ENCODE assay signal across 8 mouse cellular contexts in genomic region chr7:126760391-126760802, GRCm38 (mm10). TPM values are rescaled to one million over a fixed set of nuclear protein-coding genes. Genes with fewer than 3 reads are reported as not detected.
DNase-seq lines count a peak whose midpoint lies in the region; ATAC-seq and TF ChIP-seq lines count a peak whose summit lies in the region.

No protein-coding gene starts in this region.

- TF ChIP-seq CTCF in liver, adult 2 months (IDR thresholded peaks at IDR 0.05; ENCODE audit: low read depth, low read length) = no peak

- H3K27ac ChIP-seq in liver, adult 2 months (replicated peaks; ENCODE audit: insufficient read depth, low read depth, low read length) = peak overlapping the region; percentile 70
- peak overlapping the region; percentile 98 for H3K27ac ChIP-seq in intestine, embryonic 15.5 days

- H3K27me3 ChIP-seq in liver, adult 2 months (ENCODE audit: control insufficient read depth, insufficient read depth, low read length) = no peaks in the 10 kb centered on the region
- no peaks in the 10 kb centered on the region for H3K27me3 ChIP-seq in intestine, embryonic 15.5 days (replicated peaks)

- no peak for TF ChIP-seq POLR2A in liver, adult 2 months (IDR thresholded peaks at IDR 0.05; ENCODE audit: extremely low read depth, insufficient read depth, low read length)

- no peaks in the 10 kb centered on the region for H3K36me3 ChIP-seq in liver, adult 2 months (ENCODE audit: control insufficient read depth, insufficient read depth, low read length)
- peaks cover 28% of the 10 kb centered on the region for H3K36me3 ChIP-seq in intestine, embryonic 15.5 days

- peak overlapping the region; percentile 91 for H3K4me3 ChIP-seq in liver, adult 2 months (ENCODE audit: insufficient read depth, low read depth, low read length)
- peak overlapping the region; percentile 64 for H3K4me3 ChIP-seq in intestine, embryonic 15.5 days (replicated peaks)

- no peaks in the 10 kb centered on the region for H3K9me3 ChIP-seq in intestine, embryonic 15.5 days

- 27% methylated on average over 3 of the region's 3 CpGs for WGBS in liver, adult 2 months
- 4% methylated on average over 3 of the region's 3 CpGs for WGBS in intestine, embryonic 15.5 days

- peak; percentile 68 for ATAC-seq in intestine, embryonic 15.5 days

- H3K9ac ChIP-seq in liver, adult 2 months (ENCODE audit: low read depth, low read length) = peak overlapping the region; percentile 94
- peak overlapping the region; percentile 70 for H3K9ac ChIP-seq in intestine, embryonic 15.5 days

- intact Hi-C loops in gastrocnemius, postnatal 36 days (cut with DNase I) = no loop called here

- DNase-seq in liver, adult 2 months (ENCODE audit: extremely low read depth, low read depth, low spot score) = peak; percentile 57
- no peak for DNase-seq in liver
- peak; percentile 77 to 81 for DNase-seq in cerebellum, postnatal 25 days
- DNase-seq in gastrocnemius, postnatal 36 days = peak; percentile 58 to 67
- DNase-seq in lung, adult 18-20 months = peak; percentile 92 to 95
- DNase-seq in retina, embryonic 14.5 days (ENCODE audit: low spot score) = peak; percentile 36
- no peak for DNase-seq in thymus, postnatal 10 days (ENCODE audit: low spot score in 2 of 2)

- peaks cover 3% of the 10 kb centered on the region; the same call in 1 of the 2 replicates for H3K4me1 ChIP-seq in liver, adult 2 months (ENCODE audit: control insufficient read depth, insufficient read depth, low read length)
- H3K4me1 ChIP-seq in intestine, embryonic 15.5 days (replicated peaks) = peaks cover 34% of the 10 kb centered on the region

- H3K4me2 ChIP-seq in intestine, embryonic 15.5 days (replicated peaks) = peak overlapping the region; percentile 71

- H3K79me2 ChIP-seq in liver, adult 2 months (ENCODE audit: control insufficient read depth, insufficient read depth, low read length) = peaks cover 3% of the 10 kb centered on the region; the same call in 1 of the 2 replicates

RNA-seq across cellular contexts. Expression of gene Mapk3, which starts 1.0 kb away (rescaled TPM):
- 10.4 and 14.8 TPM in 2 replicates for total RNA-seq in liver, adult 2 months (2014; rRNA removed)
- 68.7 and 70.7 TPM in 2 replicates for polyA plus RNA-seq in liver, adult 2 months (2012; rRNA removed)
- total RNA-seq in gastrocnemius, postnatal 36 days (2021) = 10 to 100 TPM; 15.7 to 21.9 TPM
- 109 and 112 TPM in 2 replicates for polyA plus RNA-seq in intestine, embryonic 15.5 days (2015; fragmentation: Nextera tagmentation; extraction: Ambion mirVana)

RNA-seq across cellular contexts. Expression of gene Gdpd3, which starts 5.7 kb away (rescaled TPM):
- 0.46 and 2.3 TPM in 2 replicates for total RNA-seq in liver, adult 2 months (2014; rRNA removed)
- polyA plus RNA-seq in liver, adult 2 months (2012; rRNA removed) = 8.0 and 9.0 TPM in 2 replicates
- 1 to 10 TPM in 1 of 2 experiments, under 1 TPM in 1; 0.99 to 1.8 TPM for total RNA-seq in gastrocnemius, postnatal 36 days (2021)
- polyA plus RNA-seq in intestine, embryonic 15.5 days (2015; fragmentation: Nextera tagmentation; extraction: Ambion mirVana) = 1.4 and 1.6 TPM in 2 replicates

RNA-seq across cellular contexts. Expression of gene Ypel3, which starts 16.4 kb away (rescaled TPM):
- total RNA-seq in liver, adult 2 months (2014; rRNA removed) = 26.4 and 35.2 TPM in 2 replicates
- 119 and 144 TPM in 2 replicates for polyA plus RNA-seq in liver, adult 2 months (2012; rRNA removed)
- 10 to 100 TPM; 77.7 to 97.4 TPM for total RNA-seq in gastrocnemius, postnatal 36 days (2021)
- polyA plus RNA-seq in intestine, embryonic 15.5 days (2015; fragmentation: Nextera tagmentation; extraction: Ambion mirVana) = 66.9 and 71.2 TPM in 2 replicates

RNA-seq across cellular contexts. Expression of gene Tbx6, which starts 20.9 kb away (rescaled TPM):
- 0.13 and 0.18 TPM in 2 replicates for total RNA-seq in liver, adult 2 months (2014; rRNA removed)
- polyA plus RNA-seq in liver, adult 2 months (2012; rRNA removed) = 0.71 and 1.1 TPM in 2 replicates
- total RNA-seq in gastrocnemius, postnatal 36 days (2021) = under 1 TPM; 0.28 to 0.30 TPM
- polyA plus RNA-seq in intestine, embryonic 15.5 days (2015; fragmentation: Nextera tagmentation; extraction: Ambion mirVana) = 0.34 and 0.43 TPM in 2 replicates

RNA-seq across cellular contexts. Expression of gene Ppp4c, which starts 31.9 kb away (rescaled TPM):
- 45.8 and 52.8 TPM in 2 replicates for total RNA-seq in liver, adult 2 months (2014; rRNA removed)
- polyA plus RNA-seq in liver, adult 2 months (2012; rRNA removed) = 81.2 and 97.2 TPM in 2 replicates
- total RNA-seq in gastrocnemius, postnatal 36 days (2021) = 10 to 100 TPM; 21.6 to 22.4 TPM
- 248 and 256 TPM in 2 replicates for polyA plus RNA-seq in intestine, embryonic 15.5 days (2015; fragmentation: Nextera tagmentation; extraction: Ambion mirVana)

Comparison
In these comparisons a context has a peak if more than half of its experiments do, and no peak if none do; other contexts are left out.
1. DNase-seq: peak in liver, adult 2 months (single experiment), cerebellum, postnatal 25 days (2 of 2), gastrocnemius, postnatal 36 days (2 of 2), lung, adult 18-20 months (2 of 2) and retina, embryonic 14.5 days (single experiment); none in liver (single experiment) and thymus, postnatal 10 days (0 of 2).